14 mouse cellular contexts compared by ENCODE assay signal in genomic region chr2:74714156-74714789, GRCm38 (mm10). TPM values are rescaled to one million over a fixed set of nuclear protein-coding genes. Genes with fewer than 3 reads are reported as not detected.
A peak's percentile ranks its signal among the peaks of the same experiment; 100 is the strongest.
DNase-seq lines count a peak whose midpoint lies in the region; ATAC-seq lines count a peak whose summit lies in the region.
"Had no signal": no experiment of that assay in that cellular context is flagged by ENCODE, and none has a peak within 500 bp of the region (broad histone marks: within the 10 kb centered on the region; RNA-seq: fewer than 3 reads in every experiment).

No protein-coding gene starts in this region.

- no peak for ATAC-seq in forebrain, embryonic 11.5 days (replicated peaks; ENCODE audit: low FRiP score)
- no peak for ATAC-seq in hindbrain, embryonic 15.5 days (ENCODE audit: low FRiP score, low read depth)
- ATAC-seq in limb, embryonic 13.5 days (ENCODE audit: low FRiP score, low read depth) = no peak
- ATAC-seq: forebrain, embryonic 15.5 days had no signal

- peaks cover 100% of the 10 kb centered on the region for H3K27me3 ChIP-seq in forebrain, embryonic 10.5 days (ENCODE audit: poor library complexity, severe bottlenecking)
- H3K27me3 ChIP-seq in forebrain, embryonic 11.5 days (ENCODE audit: control insufficient read depth, insufficient read depth, low read length) = peaks cover 95% of the 10 kb centered on the region
- peaks cover 81% of the 10 kb centered on the region for H3K27me3 ChIP-seq in hindbrain, embryonic 15.5 days
- H3K27me3 ChIP-seq in limb, embryonic 13.5 days = peaks cover 97% of the 10 kb centered on the region

- peaks cover 13% of the 10 kb centered on the region for H3K4me1 ChIP-seq in forebrain, embryonic 10.5 days
- peaks cover 5% of the 10 kb centered on the region for H3K4me1 ChIP-seq in forebrain, embryonic 11.5 days (replicated peaks; ENCODE audit: control insufficient read depth, insufficient read depth, low read length)
- peaks cover 12% of the 10 kb centered on the region for H3K4me1 ChIP-seq in hindbrain, embryonic 15.5 days (replicated peaks)
- H3K4me1 ChIP-seq in limb, embryonic 13.5 days = peaks cover 27% of the 10 kb centered on the region
- H3K4me1 ChIP-seq: embryonic facial prominence, embryonic 12.5 days had no signal

- H3K4me3 ChIP-seq in forebrain, embryonic 10.5 days = no peak overlapping the region
- H3K4me3 ChIP-seq in forebrain, embryonic 11.5 days (ENCODE audit: low read depth, low read length) = no peak overlapping the region
- peak overlapping the region; percentile 34 for H3K4me3 ChIP-seq in hindbrain, embryonic 15.5 days
- H3K4me3 ChIP-seq in limb, embryonic 13.5 days = peak overlapping the region; percentile 11
- H3K4me3 ChIP-seq: embryonic facial prominence, embryonic 12.5 days; forebrain, embryonic 15.5 days; lung, embryonic 15.5 days had no signal

- no peaks in the 10 kb centered on the region for H3K9me3 ChIP-seq in forebrain, embryonic 10.5 days
- H3K9me3 ChIP-seq in forebrain, embryonic 11.5 days (ENCODE audit: control insufficient read depth, low read length) = no peaks in the 10 kb centered on the region
- no peaks in the 10 kb centered on the region for H3K9me3 ChIP-seq in hindbrain, embryonic 15.5 days
- no peaks in the 10 kb centered on the region for H3K9me3 ChIP-seq in limb, embryonic 13.5 days
- H3K9me3 ChIP-seq: embryonic facial prominence, embryonic 12.5 days; forebrain, embryonic 15.5 days; lung, embryonic 15.5 days had no signal

- H3K9ac ChIP-seq in forebrain, embryonic 11.5 days (ENCODE audit: low read length) = no peak overlapping the region
- H3K9ac ChIP-seq in hindbrain, embryonic 15.5 days = no peak overlapping the region
- H3K9ac ChIP-seq in limb, embryonic 13.5 days = no peak overlapping the region
- H3K9ac ChIP-seq: embryonic facial prominence, embryonic 12.5 days; forebrain, embryonic 15.5 days; lung, embryonic 15.5 days had no signal

- H3K27ac ChIP-seq in forebrain, embryonic 10.5 days = no peak overlapping the region
- H3K27ac ChIP-seq in forebrain, embryonic 11.5 days (ENCODE audit: low read depth, low read length) = no peak overlapping the region
- no peak overlapping the region; the same call in 1 of the 2 replicates for H3K27ac ChIP-seq in hindbrain, embryonic 15.5 days (replicated peaks)
- no peak overlapping the region for H3K27ac ChIP-seq in limb, embryonic 13.5 days
- H3K27ac ChIP-seq: embryonic facial prominence, embryonic 12.5 days; forebrain, embryonic 15.5 days; lung, embryonic 15.5 days had no signal

- no peak overlapping the region for H3K4me2 ChIP-seq in forebrain, embryonic 11.5 days (ENCODE audit: low read depth, low read length, severe bottlenecking)
- H3K4me2 ChIP-seq in hindbrain, embryonic 15.5 days = peak overlapping the region; percentile 66; the same call in 1 of the 2 replicates
- H3K4me2 ChIP-seq in limb, embryonic 13.5 days (replicated peaks) = peak overlapping the region; percentile 72
- H3K4me2 ChIP-seq: embryonic facial prominence, embryonic 12.5 days; forebrain, embryonic 15.5 days; lung, embryonic 15.5 days had no signal

- H3K36me3 ChIP-seq in forebrain, embryonic 10.5 days (replicated peaks) = no peaks in the 10 kb centered on the region
- no peaks in the 10 kb centered on the region for H3K36me3 ChIP-seq in forebrain, embryonic 11.5 days (ENCODE audit: control insufficient read depth, insufficient read depth, low read length)
- no peaks in the 10 kb centered on the region for H3K36me3 ChIP-seq in hindbrain, embryonic 15.5 days
- no peaks in the 10 kb centered on the region for H3K36me3 ChIP-seq in limb, embryonic 13.5 days
- H3K36me3 ChIP-seq: embryonic facial prominence, embryonic 12.5 days; forebrain, embryonic 15.5 days; lung, embryonic 15.5 days had no signal

- 2% methylated on average over 18 of the region's 18 CpGs for WGBS in forebrain, embryonic 10.5 days
- 3% methylated on average over 18 of the region's 18 CpGs for WGBS in forebrain, embryonic 11.5 days
- 6% methylated on average over 18 of the region's 18 CpGs for WGBS in hindbrain, embryonic 15.5 days
- WGBS in limb, embryonic 13.5 days = 4% methylated on average over 18 of the region's 18 CpGs

- DNase-seq in forebrain, embryonic 10.5 days (ENCODE audit: extremely low spot score, low spot score) = peak; percentile 16
- DNase-seq in forebrain, embryonic 11.5 days (ENCODE audit: low spot score) = no peak
- peak; percentile 40 for DNase-seq in NIH3T3 (ENCODE audit: low read depth)
- DNase-seq in left cerebral cortex, adult 11 months (ENCODE audit: low spot score) = no peak
- no peak for DNase-seq in heart, adult 11 months
- DNase-seq: cerebellum, adult 2 months; right cerebral cortex, adult 18-20 months; thymus, postnatal 36 days had no signal

RNA-seq across cellular contexts. Expression of gene Hoxd4, which starts 2.5 kb away (rescaled TPM):
- polyA plus RNA-seq in forebrain, embryonic 10.5 days (2016; fragmentation: Nextera tagmentation; extraction: Ambion mirVana) = not detected in 2 replicates
- polyA plus RNA-seq in forebrain, embryonic 11.5 days (2014; fragmentation: Nextera tagmentation; extraction: Ambion mirVana) = not detected in 2 replicates
- 2.7 and 3.3 TPM in 2 replicates for polyA plus RNA-seq in hindbrain, embryonic 15.5 days (2015; fragmentation: Nextera tagmentation; extraction: Ambion mirVana)
- 0.32 and 0.55 TPM in 2 replicates for polyA plus RNA-seq in limb, embryonic 13.5 days (2015; fragmentation: Nextera tagmentation; extraction: Ambion mirVana)
- polyA plus RNA-seq: forebrain, embryonic 15.5 days had no signal

RNA-seq across cellular contexts. Expression of gene Hoxd3, which starts 2.5 kb away (rescaled TPM):
- 0.10 TPM in 1 of 2 replicates, not detected in the other for polyA plus RNA-seq in forebrain, embryonic 10.5 days (2016; fragmentation: Nextera tagmentation; extraction: Ambion mirVana)
- polyA plus RNA-seq in forebrain, embryonic 11.5 days (2014; fragmentation: Nextera tagmentation; extraction: Ambion mirVana) = 0.08 and 0.19 TPM in 2 replicates
- 49.4 and 51.8 TPM in 2 replicates for polyA plus RNA-seq in hindbrain, embryonic 15.5 days (2015; fragmentation: Nextera tagmentation; extraction: Ambion mirVana)
- polyA plus RNA-seq in limb, embryonic 13.5 days (2015; fragmentation: Nextera tagmentation; extraction: Ambion mirVana) = 0.84 and 0.88 TPM in 2 replicates
- polyA plus RNA-seq: forebrain, embryonic 15.5 days had no signal

RNA-seq across cellular contexts. Expression of gene Hoxd8, which starts 9.9 kb away (rescaled TPM):
- not detected in 2 replicates for polyA plus RNA-seq in forebrain, embryonic 10.5 days (2016; fragmentation: Nextera tagmentation; extraction: Ambion mirVana)
- not detected in 2 replicates for polyA plus RNA-seq in forebrain, embryonic 11.5 days (2014; fragmentation: Nextera tagmentation; extraction: Ambion mirVana)
- 0.73 and 1.3 TPM in 2 replicates for polyA plus RNA-seq in hindbrain, embryonic 15.5 days (2015; fragmentation: Nextera tagmentation; extraction: Ambion mirVana)
- polyA plus RNA-seq in limb, embryonic 13.5 days (2015; fragmentation: Nextera tagmentation; extraction: Ambion mirVana) = 7.3 and 7.5 TPM in 2 replicates
- polyA plus RNA-seq: cerebellum, adult 2 months had no signal

RNA-seq across cellular contexts. Expression of gene Gm28230, which starts 12.3 kb away (rescaled TPM):
- polyA plus RNA-seq in forebrain, embryonic 10.5 days (2016; fragmentation: Nextera tagmentation; extraction: Ambion mirVana) = not detected in 2 replicates
- polyA plus RNA-seq in forebrain, embryonic 11.5 days (2014; fragmentation: Nextera tagmentation; extraction: Ambion mirVana) = not detected in 2 replicates
- polyA plus RNA-seq in hindbrain, embryonic 15.5 days (2015; fragmentation: Nextera tagmentation; extraction: Ambion mirVana) = 0.87 and 1.6 TPM in 2 replicates
- 0.08 and 0.26 TPM in 2 replicates for polyA plus RNA-seq in limb, embryonic 13.5 days (2015; fragmentation: Nextera tagmentation; extraction: Ambion mirVana)
- polyA plus RNA-seq: embryonic facial prominence, embryonic 12.5 days; forebrain, embryonic 15.5 days; heart, postnatal 0 days had no signal

RNA-seq across cellular contexts. Expression of gene Hoxd9, which starts 16.7 kb away (rescaled TPM):
- polyA plus RNA-seq in forebrain, embryonic 10.5 days (2016; fragmentation: Nextera tagmentation; extraction: Ambion mirVana) = not detected in 2 replicates
- polyA plus RNA-seq in forebrain, embryonic 11.5 days (2014; fragmentation: Nextera tagmentation; extraction: Ambion mirVana) = not detected in 2 replicates
- not detected in 2 replicates for polyA plus RNA-seq in hindbrain, embryonic 15.5 days (2015; fragmentation: Nextera tagmentation; extraction: Ambion mirVana)
- polyA plus RNA-seq in limb, embryonic 13.5 days (2015; fragmentation: Nextera tagmentation; extraction: Ambion mirVana) = 10.7 and 10.9 TPM in 2 replicates
- polyA plus RNA-seq: cerebellum, adult 2 months; forebrain, embryonic 15.5 days had no signal

Comparison
In these comparisons a context has a peak if more than half of its experiments do, and no peak if none do; other contexts are left out.
1. DNase-seq: peak in forebrain, embryonic 10.5 days (single experiment) and NIH3T3 (single experiment); none in forebrain, embryonic 11.5 days (single experiment), left cerebral cortex, adult 11 months (single experiment) and heart, adult 11 months (single experiment).
2. H3K4me3 ChIP-seq: peak in hindbrain, embryonic 15.5 days (single experiment) and limb, embryonic 13.5 days (single experiment); none in forebrain, embryonic 10.5 days (single experiment) and forebrain, embryonic 11.5 days (single experiment).
3. RNA of gene Hoxd3, which starts 2.5 kb away (polyA plus RNA-seq): 49.4 to 51.8 TPM in hindbrain, embryonic 15.5 days; 0.84 to 0.88 TPM in limb, embryonic 13.5 days, 0.10 TPM in forebrain, embryonic 10.5 days and 0.08 to 0.19 TPM in forebrain, embryonic 11.5 days; every median in the first group is over 10 times any median in the second.